Mouse (Mus musculus): ENCODE results near the gene Cwc27. TPM values are rescaled to one million over a fixed set of nuclear protein-coding genes. Genes with fewer than 3 reads are reported as not detected.
A peak's percentile ranks its signal among the peaks of the same experiment; 100 is the strongest.

Gene Cwc27
- polyA plus RNA-seq, 1 experiment from 2014 or later, result 16.3 TPM

- Histone ChIP-seq H3K27me3 (ENCODE audit: control insufficient read depth, insufficient read depth, low read length) (no peaks in the 10 kb centered on the region), H3K4me1 (replicated peaks; ENCODE audit: control insufficient read depth, insufficient read depth) (no peaks in the 10 kb centered on the region), H3K36me3 (ENCODE audit: control insufficient read depth, insufficient read depth, low read length) (no peaks in the 10 kb centered on the region), H3K9ac (ENCODE audit: low read length) (no peak overlapping the region), H3K27ac (replicated peaks) (no peak overlapping the region), H3K9me3 (ENCODE audit: control insufficient read depth, low read length) (no peaks in the 10 kb centered on the region), H3K4me2 (replicated peaks; ENCODE audit: low read depth) (no peak overlapping the region), H3K4me3 (ENCODE audit: low read depth, low read length) (no peak overlapping the region)
- ATAC-seq (ENCODE audit: low FRiP score, low TSS enrichment), result no peak
- WGBS, result 87% methylated on average over 4 of the region's 4 CpGs
- TF ChIP-seq EP300 (optimal IDR thresholded peaks at IDR 0.05) (no peak), CTCF (IDR thresholded peaks at IDR 0.05; ENCODE audit: low read depth) (no peak)
- no peak for DNase-seq (ENCODE audit: low spot score)
Observed at GRCm38 (mm10) chr13:104762401-104762800, 54.5 kb downstream of the Cwc27 start.

- WGBS, result 85% methylated on average over 1 of the region's 1 CpGs
- Histone ChIP-seq H3K4me2 (replicated peaks; ENCODE audit: low read depth) (no peak overlapping the region), H3K9ac (ENCODE audit: low read length) (no peak overlapping the region), H3K4me3 (ENCODE audit: low read depth, low read length) (no peak overlapping the region), H3K36me3 (ENCODE audit: control insufficient read depth, insufficient read depth, low read length) (no peaks in the 10 kb centered on the region), H3K27me3 (ENCODE audit: control insufficient read depth, insufficient read depth, low read length) (no peaks in the 10 kb centered on the region), H3K4me1 (replicated peaks; ENCODE audit: control insufficient read depth, insufficient read depth) (no peaks in the 10 kb centered on the region), H3K27ac (replicated peaks) (no peak overlapping the region), H3K9me3 (ENCODE audit: control insufficient read depth, low read length) (no peaks in the 10 kb centered on the region)
- DNase-seq (ENCODE audit: low spot score) (no peak), ATAC-seq (ENCODE audit: low FRiP score, low TSS enrichment) (no peak)
- TF ChIP-seq CTCF (IDR thresholded peaks at IDR 0.05; ENCODE audit: low read depth) (no peak), EP300 (optimal IDR thresholded peaks at IDR 0.05) (no peak)
Observed at GRCm38 (mm10) chr13:104759381-104759780, 57.6 kb downstream of the Cwc27 start.

GRCm38 (mm10) chr13:104747032-104747431 lies 69.9 kb downstream of the Cwc27 start:
- no peak for ATAC-seq (ENCODE audit: low FRiP score, low TSS enrichment)
- Histone ChIP-seq H3K4me2 (replicated peaks; ENCODE audit: low read depth) (no peak overlapping the region), H3K27me3 (ENCODE audit: control insufficient read depth, insufficient read depth, low read length) (no peaks in the 10 kb centered on the region), H3K9ac (ENCODE audit: low read length) (no peak overlapping the region), H3K4me1 (replicated peaks; ENCODE audit: control insufficient read depth, insufficient read depth) (no peaks in the 10 kb centered on the region), H3K27ac (replicated peaks) (no peak overlapping the region), H3K9me3 (ENCODE audit: control insufficient read depth, low read length) (no peaks in the 10 kb centered on the region), H3K36me3 (ENCODE audit: control insufficient read depth, insufficient read depth, low read length) (no peaks in the 10 kb centered on the region), H3K4me3 (ENCODE audit: low read depth, low read length) (no peak overlapping the region)
- no peak for TF ChIP-seq CTCF (IDR thresholded peaks at IDR 0.05; ENCODE audit: low read depth)
- TF ChIP-seq EP300 (optimal IDR thresholded peaks at IDR 0.05), result no peak
- DNase-seq (ENCODE audit: low spot score), result no peak

- H3K9me3 ChIP-seq (ENCODE audit: control insufficient read depth, low read length), result no peaks in the 10 kb centered on the region
- H3K27ac ChIP-seq (replicated peaks), result no peak overlapping the region
- 90% methylated on average over 4 of the region's 4 CpGs for WGBS
- H3K36me3 ChIP-seq (ENCODE audit: control insufficient read depth, insufficient read depth, low read length), result no peaks in the 10 kb centered on the region
- H3K4me2 ChIP-seq (replicated peaks; ENCODE audit: low read depth), result no peak overlapping the region
- no peak overlapping the region for H3K9ac ChIP-seq (ENCODE audit: low read length)
- ATAC-seq (ENCODE audit: low FRiP score, low TSS enrichment), result no peak
- H3K4me3 ChIP-seq (ENCODE audit: low read depth, low read length), result no peak overlapping the region
- no peak for TF ChIP-seq EP300 (optimal IDR thresholded peaks at IDR 0.05)
- no peak for TF ChIP-seq CTCF (IDR thresholded peaks at IDR 0.05; ENCODE audit: low read depth)
- H3K27me3 ChIP-seq (ENCODE audit: control insufficient read depth, insufficient read depth, low read length), result no peaks in the 10 kb centered on the region
- no peaks in the 10 kb centered on the region for H3K4me1 ChIP-seq (replicated peaks; ENCODE audit: control insufficient read depth, insufficient read depth)
- DNase-seq (ENCODE audit: low spot score), result no peak
Observed at GRCm38 (mm10) chr13:104742866-104743265, 74.1 kb downstream of the Cwc27 start.

GRCm38 (mm10) chr13:104729261-104730046 lies 87.5 kb downstream of the Cwc27 start:
- 29% methylated on average over 3 of the region's 3 CpGs for WGBS
- TF ChIP-seq EP300 (optimal IDR thresholded peaks at IDR 0.05) (no peak), CTCF (IDR thresholded peaks at IDR 0.05; ENCODE audit: low read depth) (no peak)
- DNase-seq (ENCODE audit: low spot score), result peak; percentile 19

GRCm38 (mm10) chr13:104727681-104728080 lies 89.3 kb downstream of the Cwc27 start:
- Histone ChIP-seq H3K9ac (ENCODE audit: low read length) (no peak overlapping the region), H3K36me3 (ENCODE audit: control insufficient read depth, insufficient read depth, low read length) (no peaks in the 10 kb centered on the region), H3K4me1 (replicated peaks; ENCODE audit: control insufficient read depth, insufficient read depth) (no peaks in the 10 kb centered on the region), H3K27me3 (ENCODE audit: control insufficient read depth, insufficient read depth, low read length) (no peaks in the 10 kb centered on the region), H3K9me3 (ENCODE audit: control insufficient read depth, low read length) (no peaks in the 10 kb centered on the region), H3K27ac (replicated peaks) (no peak overlapping the region), H3K4me3 (ENCODE audit: low read depth, low read length) (no peak overlapping the region), H3K4me2 (replicated peaks; ENCODE audit: low read depth) (no peak overlapping the region)
- no peak for DNase-seq (ENCODE audit: low spot score)
- TF ChIP-seq CTCF (IDR thresholded peaks at IDR 0.05; ENCODE audit: low read depth), result no peak
- no peak for TF ChIP-seq EP300 (optimal IDR thresholded peaks at IDR 0.05)
- WGBS, result 75% methylated on average over 2 of the region's 2 CpGs
- ATAC-seq (ENCODE audit: low FRiP score, low TSS enrichment), result peak; percentile 76; the same call in 1 of the 2 replicates

More at GRCm38 (mm10) chr13:104729261-104730046, 87.5 kb downstream of the Cwc27 start:
- H3K4me2 ChIP-seq (replicated peaks; ENCODE audit: low read depth), result no peak overlapping the region
- H3K9me3 ChIP-seq (ENCODE audit: control insufficient read depth, low read length), result no peaks in the 10 kb centered on the region
- H3K27ac ChIP-seq (replicated peaks), result no peak overlapping the region
- H3K27me3 ChIP-seq (ENCODE audit: control insufficient read depth, insufficient read depth, low read length), result no peaks in the 10 kb centered on the region
- no peaks in the 10 kb centered on the region for H3K36me3 ChIP-seq (ENCODE audit: control insufficient read depth, insufficient read depth, low read length)
- H3K9ac ChIP-seq (ENCODE audit: low read length), result no peak overlapping the region
- no peak overlapping the region for H3K4me3 ChIP-seq (ENCODE audit: low read depth, low read length)
- H3K4me1 ChIP-seq (replicated peaks; ENCODE audit: control insufficient read depth, insufficient read depth), result no peaks in the 10 kb centered on the region
- no peak for ATAC-seq (ENCODE audit: low FRiP score, low TSS enrichment)

All from stomach, postnatal 0 days (tissue).